Mouse (Mus musculus) myocyte (in vitro differentiated cells): ENCODE data around the gene Glis1.

Experiments used
- CEBPB ChIP-seq: IDR thresholded peaks from 2 replicates; pipeline ENCODE4 v1.6.1; 2011; ENCODE audit warnings: mild to moderate bottlenecking, moderate library complexity; ENCODE audit not compliant: poor library complexity, insufficient read depth, severe bottlenecking
- E2F4 ChIP-seq: IDR thresholded peaks from one replicate; pipeline ENCODE4 v1.6.1; 2011; ENCODE audit warnings: mild to moderate bottlenecking, control low read depth, moderate library complexity; ENCODE audit not compliant: insufficient read depth
- MAX ChIP-seq: IDR thresholded peaks from one replicate; pipeline ENCODE4 v1.6.1; 2011; ENCODE audit warnings: low read depth, mild to moderate bottlenecking, control low read depth
- MYOD1 ChIP-seq, 3 experiments: IDR thresholded peaks; one replicate each; pipeline ENCODE4 v1.6.1; 2011; ENCODE audit warnings: control low read depth in 2 of 3, low read depth in 2 of 3, mild to moderate bottlenecking in 2 of 3, moderate library complexity in 1 of 3; ENCODE audit not compliant: insufficient read length in 2 of 3, control insufficient read depth in 1 of 3
- MYOG ChIP-seq, 3 experiments: IDR thresholded peaks; one replicate each; pipeline ENCODE4 v1.6.1; 2011; ENCODE audit warnings: control low read depth in 2 of 3, low read depth in 2 of 3, mild to moderate bottlenecking in 2 of 3; ENCODE audit not compliant: insufficient read length in 2 of 3, control insufficient read depth in 1 of 3, insufficient read depth in 1 of 3
- POLR2A ChIP-seq: IDR thresholded peaks from one replicate; pipeline ENCODE4 v1.6.1; 2011; ENCODE audit warnings: low read depth, mild to moderate bottlenecking, control low read depth, moderate library complexity; ENCODE audit not compliant: insufficient read length
- POLR2AphosphoS2 ChIP-seq: IDR thresholded peaks from one replicate; pipeline ENCODE4 v1.6.1; 2011; ENCODE audit warnings: low read depth, control low read depth; ENCODE audit not compliant: insufficient read length
- SRF ChIP-seq: IDR thresholded peaks from one replicate; pipeline ENCODE4 v1.6.1; 2011; ENCODE audit warnings: low read depth; ENCODE audit not compliant: control insufficient read depth, insufficient read length
- TCF12 ChIP-seq: IDR thresholded peaks from one replicate; pipeline ENCODE4 v1.6.1; 2011; ENCODE audit warnings: mild to moderate bottlenecking, control low read depth; ENCODE audit not compliant: poor library complexity, insufficient read depth, severe bottlenecking
- TCF3 ChIP-seq: IDR thresholded peaks from one replicate; pipeline ENCODE4 v1.6.1; 2011; ENCODE audit warnings: low read depth, control low read depth; ENCODE audit not compliant: insufficient read length
- USF1 ChIP-seq: IDR thresholded peaks from one replicate; pipeline ENCODE4 v1.6.1; 2011; ENCODE audit warnings: low read depth, mild to moderate bottlenecking, control low read depth, moderate library complexity

- TF ChIP-seq E2F4, result no peak
- no peak for TF ChIP-seq MAX
- TF ChIP-seq POLR2A, result no peak
- TF ChIP-seq MYOG (IDR thresholded peaks at IDR 0.05; ENCODE audit: control insufficient read depth in 1 of 3, insufficient read depth in 1 of 3, insufficient read length in 2 of 3, low read depth in 2 of 3), result no peak
- no peak for TF ChIP-seq TCF12
- TF ChIP-seq USF1, result no peak
- no peak for TF ChIP-seq CEBPB
- TF ChIP-seq POLR2AphosphoS2, result no peak
- TF ChIP-seq MYOD1 (IDR thresholded peaks at IDR 0.05; ENCODE audit: control insufficient read depth in 1 of 3, insufficient read length in 2 of 3, low read depth in 2 of 3), result no peak
- no peak for TF ChIP-seq TCF3
- no peak for TF ChIP-seq SRF
These were observed 118.3 kb downstream of the Glis1 start for GRCm38 (mm10) chr4:107552696-107553095.
